Comparison of ENCODE assay signal across 16 mouse cellular contexts in the genomic region with DNA sequence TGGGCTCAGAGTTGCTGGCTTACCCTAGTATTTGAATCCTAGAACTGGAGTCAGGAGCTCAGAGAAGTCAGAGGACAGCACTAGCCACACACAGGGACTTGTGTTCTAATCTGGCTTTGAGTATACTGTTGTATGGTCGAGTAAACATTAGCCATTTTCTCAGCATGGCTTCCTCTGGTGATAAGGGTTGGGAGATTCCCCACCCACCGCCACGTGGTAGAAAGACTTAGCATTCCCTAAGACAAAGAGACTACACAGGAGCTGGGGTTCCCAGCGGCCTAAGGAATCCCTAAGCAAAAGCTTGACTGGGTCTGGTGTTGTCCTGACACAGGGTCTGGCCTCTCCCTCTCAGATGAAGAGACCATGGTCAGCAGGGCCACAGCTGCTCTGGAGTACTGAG. TPM values are rescaled to one million over a fixed set of nuclear protein-coding genes. Genes with fewer than 3 reads are reported as not detected.
DNase-seq lines count a peak whose midpoint lies in the region; ATAC-seq and TF ChIP-seq lines count a peak whose summit lies in the region.
"Had no signal": no experiment of that assay in that cellular context is flagged by ENCODE, and none has a peak within 500 bp of the region (broad histone marks: within the 10 kb centered on the region; RNA-seq: fewer than 3 reads in every experiment).

No protein-coding gene starts in this region.

- H3K36me3 ChIP-seq in hindbrain, embryonic 10.5 days: no peaks in the 10 kb centered on the region
- H3K36me3 ChIP-seq in hindbrain, embryonic 14.5 days (replicated peaks; ENCODE audit: control insufficient read depth, insufficient read depth): no peaks in the 10 kb centered on the region
- H3K36me3 ChIP-seq in stomach, embryonic 15.5 days: no peaks in the 10 kb centered on the region
- H3K36me3 ChIP-seq: embryonic facial prominence, embryonic 15.5 days had no signal

- DNase-seq in hindbrain, embryonic 10.5 days (ENCODE audit: low spot score): no peak
- no peak for DNase-seq in hindbrain, embryonic 14.5 days (ENCODE audit: low spot score)
- peak; percentile 42 for DNase-seq in lung, postnatal 10 days
- DNase-seq in lung, adult 2 months: no peak
- DNase-seq in heart, postnatal 4 days: peak; percentile 21
- no peak for DNase-seq in retina, postnatal 1 day
- no peak for DNase-seq in frontal cortex, adult 2 months (ENCODE audit: extremely low spot score in 1 of 2, low spot score in 1 of 2)
- DNase-seq: cerebellum, adult 18-20 months; right cerebral cortex, postnatal 25 days; thymus, adult 2 months had no signal

- H3K9me3 ChIP-seq in hindbrain, embryonic 10.5 days: no peaks in the 10 kb centered on the region
- no peaks in the 10 kb centered on the region for H3K9me3 ChIP-seq in hindbrain, embryonic 14.5 days (ENCODE audit: control insufficient read depth, low read length)
- no peaks in the 10 kb centered on the region for H3K9me3 ChIP-seq in stomach, embryonic 15.5 days
- H3K9me3 ChIP-seq: embryonic facial prominence, embryonic 15.5 days had no signal

- no peak for TF ChIP-seq CTCF in lung, adult 2 months (IDR thresholded peaks at IDR 0.05; ENCODE audit: insufficient read depth, low read length)

- no peak for TF ChIP-seq POLR2A in lung, adult 2 months (IDR thresholded peaks at IDR 0.05; ENCODE audit: borderline replicate concordance, extremely low read depth, low read depth, low read length)

- no peak overlapping the region for H3K9ac ChIP-seq in hindbrain, embryonic 14.5 days
- no peak overlapping the region for H3K9ac ChIP-seq in stomach, embryonic 15.5 days
- H3K9ac ChIP-seq: embryonic facial prominence, embryonic 15.5 days had no signal

- H3K27me3 ChIP-seq in hindbrain, embryonic 10.5 days (ENCODE audit: insufficient read depth, poor library complexity, severe bottlenecking): no peaks in the 10 kb centered on the region
- H3K27me3 ChIP-seq in hindbrain, embryonic 14.5 days (ENCODE audit: control insufficient read depth, insufficient read depth, low read length): no peaks in the 10 kb centered on the region
- no peaks in the 10 kb centered on the region for H3K27me3 ChIP-seq in stomach, embryonic 15.5 days (replicated peaks)
- H3K27me3 ChIP-seq: CH12.LX; embryonic facial prominence, embryonic 15.5 days had no signal

- no peak for ATAC-seq in hindbrain, embryonic 14.5 days (ENCODE audit: low FRiP score)
- ATAC-seq in stomach, embryonic 15.5 days (ENCODE audit: insufficient read depth, low FRiP score, low read depth): no peak

- H3K27ac ChIP-seq in hindbrain, embryonic 10.5 days: peak overlapping the region; percentile 79
- H3K27ac ChIP-seq in hindbrain, embryonic 14.5 days: no peak overlapping the region
- peak overlapping the region; percentile 26; the same call in 1 of the 2 replicates for H3K27ac ChIP-seq in stomach, embryonic 15.5 days

- H3K4me1 ChIP-seq in hindbrain, embryonic 10.5 days (replicated peaks): peaks cover 73% of the 10 kb centered on the region
- peaks cover 9% of the 10 kb centered on the region; the same call in 1 of the 2 replicates for H3K4me1 ChIP-seq in hindbrain, embryonic 14.5 days (replicated peaks; ENCODE audit: control insufficient read depth, insufficient read depth, low read length)
- peaks cover 37% of the 10 kb centered on the region for H3K4me1 ChIP-seq in lung, adult 2 months (ENCODE audit: control insufficient read depth, insufficient read depth, low read length)
- peaks cover 7% of the 10 kb centered on the region; the same call in 1 of the 2 replicates for H3K4me1 ChIP-seq in stomach, embryonic 15.5 days

- no peak overlapping the region for H3K4me3 ChIP-seq in hindbrain, embryonic 10.5 days
- no peak overlapping the region for H3K4me3 ChIP-seq in hindbrain, embryonic 14.5 days (replicated peaks; ENCODE audit: low read length)
- H3K4me3 ChIP-seq in lung, adult 2 months (replicated peaks; ENCODE audit: extremely low read depth, low read depth, low read length): no peak overlapping the region
- no peak overlapping the region for H3K4me3 ChIP-seq in stomach, embryonic 15.5 days (replicated peaks)
- H3K4me3 ChIP-seq: embryonic facial prominence, embryonic 15.5 days had no signal

- 51% methylated on average over 4 of the region's 4 CpGs for WGBS in hindbrain, embryonic 10.5 days
- 47% methylated on average over 4 of the region's 4 CpGs for WGBS in hindbrain, embryonic 14.5 days
- 45% methylated on average over 4 of the region's 4 CpGs for WGBS in lung, adult 2 months
- 52% methylated on average over 4 of the region's 4 CpGs for WGBS in stomach, embryonic 15.5 days

- no peak overlapping the region for H3K4me2 ChIP-seq in hindbrain, embryonic 14.5 days (replicated peaks)
- no peak overlapping the region for H3K4me2 ChIP-seq in stomach, embryonic 15.5 days
- H3K4me2 ChIP-seq: embryonic facial prominence, embryonic 15.5 days had no signal

RNA-seq across cellular contexts. Expression of a gene that starts 3.4 kb away (rescaled TPM):
- 78.3 and 101 TPM in 2 replicates for polyA plus RNA-seq in hindbrain, embryonic 10.5 days (2016; fragmentation: Nextera tagmentation; extraction: Ambion mirVana)
- polyA plus RNA-seq in hindbrain, embryonic 14.5 days (2014; fragmentation: Nextera tagmentation; extraction: Ambion mirVana): 62.2 and 69.2 TPM in 2 replicates
- 1,942 and 2,032 TPM in 2 replicates for polyA plus RNA-seq in lung, adult 2 months (2012; rRNA removed)
- total RNA-seq in heart, postnatal 4 days (2021): 100 to 1,000 TPM; 317 to 343 TPM
- polyA plus RNA-seq in stomach, embryonic 15.5 days (2015; fragmentation: Nextera tagmentation; extraction: Ambion mirVana): 121 and 128 TPM in 2 replicates
- 123 and 130 TPM in 2 replicates for polyA plus RNA-seq in frontal cortex, adult 2 months (2012; rRNA removed)

RNA-seq across cellular contexts. Expression of a gene that starts 10.0 kb away (rescaled TPM):
- not detected in 2 replicates for polyA plus RNA-seq in hindbrain, embryonic 10.5 days (2016; fragmentation: Nextera tagmentation; extraction: Ambion mirVana)
- polyA plus RNA-seq in hindbrain, embryonic 14.5 days (2014; fragmentation: Nextera tagmentation; extraction: Ambion mirVana): not detected in 2 replicates
- not detected in 2 replicates for polyA plus RNA-seq in lung, adult 2 months (2012; rRNA removed)
- not detected for total RNA-seq in heart, postnatal 4 days (2021)
- polyA plus RNA-seq in stomach, embryonic 15.5 days (2015; fragmentation: Nextera tagmentation; extraction: Ambion mirVana): not detected in 2 replicates
- polyA plus RNA-seq in frontal cortex, adult 2 months (2012; rRNA removed): not detected in 2 replicates
- total RNA-seq: CH12.LX; granulocyte monocyte progenitor cell, adult 5-6 weeks; layer of hippocampus, postnatal 14 days; megakaryocyte, adult 5-6 weeks had no signal
- polyA plus RNA-seq: embryonic facial prominence, embryonic 15.5 days; thymus, adult 2 months had no signal

RNA-seq across cellular contexts. Expression of a gene that starts 27.8 kb away (rescaled TPM):
- polyA plus RNA-seq in hindbrain, embryonic 10.5 days (2016; fragmentation: Nextera tagmentation; extraction: Ambion mirVana): 12.3 and 13.5 TPM in 2 replicates
- 5.6 and 6.6 TPM in 2 replicates for polyA plus RNA-seq in hindbrain, embryonic 14.5 days (2014; fragmentation: Nextera tagmentation; extraction: Ambion mirVana)
- 106 and 134 TPM in 2 replicates for polyA plus RNA-seq in lung, adult 2 months (2012; rRNA removed)
- total RNA-seq in heart, postnatal 4 days (2021): 10 to 100 TPM; 23.9 to 25.4 TPM
- 60.1 and 63.4 TPM in 2 replicates for polyA plus RNA-seq in stomach, embryonic 15.5 days (2015; fragmentation: Nextera tagmentation; extraction: Ambion mirVana)
- polyA plus RNA-seq in frontal cortex, adult 2 months (2012; rRNA removed): 2.7 and 3.6 TPM in 2 replicates

RNA-seq across cellular contexts. Expression of a gene that starts 51.8 kb away (rescaled TPM):
- 32.8 and 48.5 TPM in 2 replicates for polyA plus RNA-seq in hindbrain, embryonic 10.5 days (2016; fragmentation: Nextera tagmentation; extraction: Ambion mirVana)
- polyA plus RNA-seq in hindbrain, embryonic 14.5 days (2014; fragmentation: Nextera tagmentation; extraction: Ambion mirVana): 128 and 136 TPM in 2 replicates
- 13.1 and 15.1 TPM in 2 replicates for polyA plus RNA-seq in lung, adult 2 months (2012; rRNA removed)
- total RNA-seq in heart, postnatal 4 days (2021): 1 to 10 TPM; 6.1 to 7.0 TPM
- polyA plus RNA-seq in stomach, embryonic 15.5 days (2015; fragmentation: Nextera tagmentation; extraction: Ambion mirVana): 28.9 and 33.7 TPM in 2 replicates
- polyA plus RNA-seq in frontal cortex, adult 2 months (2012; rRNA removed): 82.4 and 88.0 TPM in 2 replicates

RNA-seq across cellular contexts. Expression of a gene that starts 60.0 kb away (rescaled TPM):
- polyA plus RNA-seq in hindbrain, embryonic 10.5 days (2016; fragmentation: Nextera tagmentation; extraction: Ambion mirVana): 39.1 and 46.4 TPM in 2 replicates
- 23.3 and 25.6 TPM in 2 replicates for polyA plus RNA-seq in hindbrain, embryonic 14.5 days (2014; fragmentation: Nextera tagmentation; extraction: Ambion mirVana)
- 108 and 124 TPM in 2 replicates for polyA plus RNA-seq in lung, adult 2 months (2012; rRNA removed)
- total RNA-seq in heart, postnatal 4 days (2021): 10 to 100 TPM; 55.3 to 62.3 TPM
- 16.1 and 17.9 TPM in 2 replicates for polyA plus RNA-seq in stomach, embryonic 15.5 days (2015; fragmentation: Nextera tagmentation; extraction: Ambion mirVana)
- 13.0 and 13.2 TPM in 2 replicates for polyA plus RNA-seq in frontal cortex, adult 2 months (2012; rRNA removed)

Comparison
In these comparisons a context has a peak if more than half of its experiments do, and no peak if none do; other contexts are left out.
1. DNase-seq: peak in lung, postnatal 10 days (single experiment) and heart, postnatal 4 days (single experiment); none in hindbrain, embryonic 10.5 days (single experiment), hindbrain, embryonic 14.5 days (single experiment), lung, adult 2 months (single experiment), retina, postnatal 1 day (single experiment) and frontal cortex, adult 2 months (0 of 2).
2. RNA of a gene that starts 3.4 kb away (polyA plus RNA-seq): 1,942 to 2,032 TPM in lung, adult 2 months; 123 to 130 TPM in frontal cortex, adult 2 months, 121 to 128 TPM in stomach, embryonic 15.5 days, 78.3 to 101 TPM in hindbrain, embryonic 10.5 days and 62.2 to 69.2 TPM in hindbrain, embryonic 14.5 days; every median in the first group is over 10 times any median in the second.